Mouse (Mus musculus) liver, embryonic 13.5 days (tissue): ENCODE measurements around the gene H2al2a. TPM values are rescaled to one million over a fixed set of nuclear protein-coding genes. Genes with fewer than 3 reads are reported as not detected.
"Not testable (repeated sequence)": the region's sequence is repeated elsewhere in the genome, so short reads cannot be mapped to it uniquely, and the experiment has no call there.

ENCODE experiments used
- ATAC-seq: fragments of 200-750 bp; cut with Nextera tagmentation; 2 replicates; pipeline ENCODE4 v1.8.0; 2017; ENCODE audit warnings: low read depth, mild to moderate bottlenecking, moderate number of reproducible peaks, moderate library complexity
- DNase-seq: peaks from one replicate; pipeline ENCODE4 v3.0.0; 2022
- H3K27ac ChIP-seq: fragments of 300-500 bp; sonication (generic); 2 replicates; pipeline ENCODE4 v1.5.1; 2015; ENCODE audit warnings: moderate library complexity, mild to moderate bottlenecking, inconsistent platforms
- H3K27me3 ChIP-seq: fragments of 300-500 bp; sonication (generic); 2 replicates; pipeline ENCODE4 v1.6.1; 2015; ENCODE audit warnings: mild to moderate bottlenecking, inconsistent platforms
- H3K36me3 ChIP-seq: fragments of 300-500 bp; sonication (generic); 2 replicates; pipeline ENCODE4 v1.6.1; 2015; ENCODE audit warnings: mild to moderate bottlenecking, inconsistent platforms
- H3K4me1 ChIP-seq: fragments of 300-500 bp; sonication (generic); replicated peaks from 2 replicates; pipeline ENCODE4 v1.6.1; 2015; ENCODE audit warnings: inconsistent platforms
- H3K4me2 ChIP-seq: fragments of 300-500 bp; sonication (generic); 2 replicates; pipeline ENCODE4 v1.6.1; 2015; ENCODE audit warnings: inconsistent platforms, mild to moderate bottlenecking, moderate library complexity
- H3K4me3 ChIP-seq: fragments of 300-500 bp; sonication (generic); replicated peaks from 2 replicates; pipeline ENCODE4 v1.5.1; 2015; ENCODE audit warnings: mild to moderate bottlenecking, inconsistent platforms
- H3K9ac ChIP-seq: fragments of 300-500 bp; sonication (generic); 2 replicates; pipeline ENCODE4 v1.6.1; 2015; ENCODE audit warnings: mild to moderate bottlenecking, inconsistent platforms
- H3K9me3 ChIP-seq: fragments of 300-500 bp; sonication (generic); replicated peaks from 2 replicates; pipeline ENCODE4 v1.6.1; 2016; ENCODE audit warnings: inconsistent platforms
- WGBS: fragments of 180-500 bp; shearing (Covaris S2); methylation state at CpG from one replicate; pipeline ENCODE4 v1.1.7; 2015; ENCODE audit not compliant: insufficient replicate concordance; 5-methylcytosine and 5-hydroxymethylcytosine counted together
- polyA plus RNA-seq: library from polyadenylated mRNA; unstranded; fragments of >200 nt; fragmentation: Nextera tagmentation; extraction: Ambion mirVana; gene quantifications from 2 replicates; pipeline ENCODE4 v1.2.1, GENCODE M21; 2015

H2al2a gene
- polyA plus RNA-seq, 1 experiment from 2014 or later: not detected

- no peak for DNase-seq
- 67% methylated on average over 3 of the region's 3 CpGs for WGBS
- no peaks in the 10 kb centered on the region for H3K9me3 ChIP-seq
Measured at GRCm38 (mm10) chr2:18002306-18002705, 5.5 kb upstream of the H2al2a start.

GRCm38 (mm10) chr2:17989562-17989961 is 7.2 kb downstream of the H2al2a start:
- Histone ChIP-seq H3K27ac (no peak overlapping the region), H3K36me3 (no peaks in the 10 kb centered on the region), H3K4me1 (no peaks in the 10 kb centered on the region), H3K9me3 (no peaks in the 10 kb centered on the region), H3K9ac (no peak overlapping the region), H3K4me3 (no peak overlapping the region), H3K4me2 (no peak overlapping the region), H3K27me3 (no peaks in the 10 kb centered on the region)
- ATAC-seq (no peak), DNase-seq (no peak)

More at GRCm38 (mm10) chr2:18002306-18002705, 5.5 kb upstream of the H2al2a start:
- H3K36me3 ChIP-seq: no peaks in the 10 kb centered on the region
- H3K4me2 ChIP-seq: no peak overlapping the region
- no peak overlapping the region for H3K27ac ChIP-seq
- H3K27me3 ChIP-seq: no peaks in the 10 kb centered on the region
- ATAC-seq: no peak
- no peak overlapping the region for H3K9ac ChIP-seq
- H3K4me3 ChIP-seq: no peak overlapping the region
- H3K4me1 ChIP-seq: no peaks in the 10 kb centered on the region

GRCm38 (mm10) chr2:17989115-17989514 is 7.6 kb downstream of the H2al2a start:
- no peaks in the 10 kb centered on the region for H3K36me3 ChIP-seq
- H3K4me1 ChIP-seq: no peaks in the 10 kb centered on the region
- ATAC-seq: no peak
- no peak overlapping the region for H3K4me2 ChIP-seq
- no peak for DNase-seq
- H3K27ac ChIP-seq: no peak overlapping the region
- no peaks in the 10 kb centered on the region for H3K9me3 ChIP-seq
- no peak overlapping the region for H3K4me3 ChIP-seq
- no peak overlapping the region for H3K9ac ChIP-seq
- no peaks in the 10 kb centered on the region for H3K27me3 ChIP-seq
- WGBS: 64% methylated on average over 3 of the region's 3 CpGs

GRCm38 (mm10) chr2:17986694-17987093 is 10.1 kb downstream of the H2al2a start:
- DNase-seq (no peak), ATAC-seq (no peak)
- Histone ChIP-seq H3K36me3 (no peaks in the 10 kb centered on the region), H3K9me3 (no peaks in the 10 kb centered on the region), H3K27me3 (no peaks in the 10 kb centered on the region), H3K4me2 (no peak overlapping the region), H3K27ac (no peak overlapping the region), H3K9ac (no peak overlapping the region), H3K4me3 (no peak overlapping the region), H3K4me1 (no peaks in the 10 kb centered on the region)
- 77% methylated on average over 3 of the region's 3 CpGs for WGBS

GRCm38 (mm10) chr2:17984774-17985173 is 12.0 kb downstream of the H2al2a start:
- H3K4me2 ChIP-seq: no peak overlapping the region
- ATAC-seq (no peak), DNase-seq (no peak)
- H3K4me1 ChIP-seq: no peaks in the 10 kb centered on the region
- H3K9ac ChIP-seq: no peak overlapping the region
- H3K4me3 ChIP-seq: no peak overlapping the region
- H3K27ac ChIP-seq: no peak overlapping the region
- H3K36me3 ChIP-seq: no peaks in the 10 kb centered on the region
- no peaks in the 10 kb centered on the region for H3K9me3 ChIP-seq
- no peaks in the 10 kb centered on the region for H3K27me3 ChIP-seq
- WGBS: 93% methylated on average over 3 of the region's 3 CpGs

GRCm38 (mm10) chr2:17982747-17983146 is 14.0 kb downstream of the H2al2a start:
- H3K27ac ChIP-seq: no peak overlapping the region
- H3K4me3 ChIP-seq: no peak overlapping the region
- no peaks in the 10 kb centered on the region for H3K9me3 ChIP-seq
- WGBS: 61% methylated on average over 1 of the region's 1 CpGs
- no peak overlapping the region for H3K9ac ChIP-seq
- no peak overlapping the region for H3K4me2 ChIP-seq
- no peak for DNase-seq
- no peaks in the 10 kb centered on the region for H3K4me1 ChIP-seq
- H3K36me3 ChIP-seq: no peaks in the 10 kb centered on the region
- no peak for ATAC-seq
- H3K27me3 ChIP-seq: no peaks in the 10 kb centered on the region

- Histone ChIP-seq H3K9me3 (no peaks in the 10 kb centered on the region), H3K4me3 (no peak overlapping the region), H3K9ac (no peak overlapping the region), H3K27me3 (no peaks in the 10 kb centered on the region), H3K4me1 (no peaks in the 10 kb centered on the region), H3K27ac (no peak overlapping the region), H3K4me2 (no peak overlapping the region), H3K36me3 (no peaks in the 10 kb centered on the region)
- ATAC-seq: no peak
- no peak for DNase-seq
- WGBS: 65% methylated on average over 6 of the region's 6 CpGs
Measured at GRCm38 (mm10) chr2:17978706-17979105, 18.1 kb downstream of the H2al2a start.

GRCm38 (mm10) chr2:17978251-17978650 is 18.5 kb downstream of the H2al2a start:
- not testable (repeated sequence) for DNase-seq, H3K4me3 ChIP-seq, H3K4me1 ChIP-seq, H3K9me3 ChIP-seq, H3K4me2 ChIP-seq, ATAC-seq, H3K36me3 ChIP-seq, H3K27me3 ChIP-seq, H3K27ac ChIP-seq, H3K9ac ChIP-seq
- WGBS: 69% methylated on average over 7 of the region's 7 CpGs

GRCm38 (mm10) chr2:17977645-17978044 is 19.1 kb downstream of the H2al2a start:
- H3K9me3 ChIP-seq, H3K4me1 ChIP-seq, ATAC-seq, H3K27ac ChIP-seq, H3K36me3 ChIP-seq, H3K4me3 ChIP-seq, H3K9ac ChIP-seq, H3K4me2 ChIP-seq, DNase-seq, H3K27me3 ChIP-seq: not testable (repeated sequence)

- Histone ChIP-seq H3K4me1 (no peaks in the 10 kb centered on the region), H3K9me3 (no peaks in the 10 kb centered on the region), H3K4me3 (no peak overlapping the region), H3K4me2 (no peak overlapping the region), H3K27ac (no peak overlapping the region), H3K27me3 (no peaks in the 10 kb centered on the region), H3K36me3 (no peaks in the 10 kb centered on the region), H3K9ac (no peak overlapping the region)
- ATAC-seq: no peak
- DNase-seq: no peak
- WGBS: 41% methylated on average over 4 of the region's 4 CpGs
Measured at GRCm38 (mm10) chr2:17975601-17976327, 21.0 kb downstream of the H2al2a start.

GRCm38 (mm10) chr2:17973868-17974440 is 22.8 kb downstream of the H2al2a start:
- H3K27me3 ChIP-seq: no peaks in the 10 kb centered on the region
- H3K27ac ChIP-seq: no peak overlapping the region
- no peaks in the 10 kb centered on the region for H3K4me1 ChIP-seq
- ATAC-seq (no peak), DNase-seq (no peak)
- H3K4me3 ChIP-seq: no peak overlapping the region
- WGBS: 39% methylated on average over 2 of the region's 2 CpGs
- H3K9me3 ChIP-seq: no peaks in the 10 kb centered on the region
- no peak overlapping the region for H3K9ac ChIP-seq
- H3K36me3 ChIP-seq: no peaks in the 10 kb centered on the region
- no peak overlapping the region for H3K4me2 ChIP-seq

- DNase-seq (no peak), ATAC-seq (no peak)
- H3K9ac ChIP-seq: no peak overlapping the region
- H3K9me3 ChIP-seq: no peaks in the 10 kb centered on the region
- 52% methylated on average over 5 of the region's 5 CpGs for WGBS
- no peak overlapping the region for H3K4me3 ChIP-seq
- H3K4me1 ChIP-seq: no peaks in the 10 kb centered on the region
- H3K36me3 ChIP-seq: no peaks in the 10 kb centered on the region
- no peak overlapping the region for H3K4me2 ChIP-seq
- no peak overlapping the region for H3K27ac ChIP-seq
- no peaks in the 10 kb centered on the region for H3K27me3 ChIP-seq
Measured at GRCm38 (mm10) chr2:17973246-17973645, 23.5 kb downstream of the H2al2a start.
